Mouse (Mus musculus) c-Kit-positive CD71-positive TER-119-negative erythroid progenitor cells, embryonic 14.5 days (primary cell): ENCODE data around the gene Gm9758.
"Not testable (repeated sequence)": the region's sequence is repeated elsewhere in the genome, so short reads cannot be mapped to it uniquely, and the experiment has no call there.

Experiments used
- DNase-seq: peaks from one replicate; pipeline ENCODE4 v3.0.0-alpha.2; 2013; ENCODE audit warnings: low read depth

Gene Gm9758

DNA sequence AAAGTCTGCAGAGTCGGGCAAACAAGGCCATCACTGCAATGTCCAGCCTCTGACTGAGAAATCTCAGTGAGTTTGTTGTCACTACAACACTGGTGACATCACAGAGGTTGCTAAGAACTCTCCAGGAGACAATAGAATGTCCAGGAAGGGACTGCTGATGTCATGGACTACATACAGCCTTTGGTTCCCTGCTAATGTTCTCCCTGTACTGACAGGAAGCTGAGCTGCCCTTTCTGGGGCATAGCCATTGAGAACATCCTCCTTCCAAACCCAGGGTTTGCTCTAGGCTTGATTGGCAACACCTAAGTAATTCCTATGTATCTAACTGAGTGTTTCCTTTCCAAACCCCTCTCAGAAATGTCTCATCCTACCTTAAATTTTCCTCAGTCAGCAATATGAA is at the start of gene Gm9758:
Gene Gm9758 (minus strand): TSS at position 101 of the 400 bp plus-strand sequence.
- DNase-seq = not testable (repeated sequence)

GRCm38 (mm10) chr5:14963821-14964220 is 49.1 kb upstream of the Gm9758 start:
- DNase-seq = not testable (repeated sequence)

GRCm38 (mm10) chr5:14961502-14961901 is 46.8 kb upstream of the Gm9758 start:
- not testable (repeated sequence) for DNase-seq

DNA sequence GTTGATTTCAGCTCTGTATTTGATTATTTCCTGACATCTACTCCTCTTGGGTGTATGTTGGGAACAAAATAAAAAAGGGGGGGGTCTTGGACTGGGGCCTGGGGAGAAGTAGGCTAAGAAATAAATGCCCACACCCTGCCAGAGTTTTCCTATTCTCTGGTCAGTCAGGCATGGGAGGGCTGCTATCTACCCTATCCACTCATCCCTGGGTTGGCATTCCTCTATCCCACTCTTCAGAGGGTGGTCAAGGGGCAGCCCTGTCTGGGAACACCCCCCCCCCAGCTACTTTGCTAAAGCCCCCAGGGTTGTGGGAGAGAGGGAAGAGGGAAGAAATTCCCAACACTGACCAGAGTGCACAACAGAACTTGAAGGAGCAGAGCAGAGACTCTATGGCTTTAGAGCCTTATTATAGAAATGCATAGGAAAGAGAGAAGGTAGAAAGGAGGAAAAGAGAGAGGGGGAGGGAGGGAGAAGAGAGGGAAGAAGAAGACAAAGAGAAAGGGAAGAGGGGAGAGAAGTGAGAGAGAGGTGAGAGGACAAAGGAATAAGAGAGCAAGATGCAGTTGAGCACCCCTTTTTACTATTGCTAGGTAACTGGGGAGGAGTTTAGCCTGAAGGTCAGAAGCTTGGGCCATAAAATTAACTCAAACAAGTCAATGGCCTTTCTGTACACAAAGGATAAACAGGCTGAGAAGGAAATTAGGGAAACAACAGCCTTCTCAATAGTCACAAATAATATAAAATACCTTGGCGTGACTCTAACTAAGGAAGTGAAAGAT is 41.4 kb upstream of the Gm9758 start:
- DNase-seq = not testable (repeated sequence)

DNA sequence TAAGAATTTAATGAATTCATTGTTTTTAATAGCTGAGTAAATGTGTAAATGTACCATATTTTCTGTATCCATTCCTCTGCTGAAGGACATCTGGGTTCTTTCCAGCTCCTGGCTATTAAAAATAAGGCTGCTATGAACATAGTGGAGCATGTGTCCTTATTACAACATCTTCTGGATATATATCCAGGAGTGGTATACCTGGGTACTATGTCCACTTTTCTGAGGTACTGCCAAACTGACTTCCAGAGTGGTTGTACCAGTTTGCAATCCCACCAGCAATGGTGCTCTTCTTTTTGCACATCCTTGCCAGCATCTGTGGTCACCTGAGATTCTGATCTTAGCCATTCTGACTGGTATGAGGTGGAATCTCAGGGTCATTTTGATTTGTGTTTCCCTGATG is 38.9 kb upstream of the Gm9758 start:
- DNase-seq = not testable (repeated sequence)

DNA sequence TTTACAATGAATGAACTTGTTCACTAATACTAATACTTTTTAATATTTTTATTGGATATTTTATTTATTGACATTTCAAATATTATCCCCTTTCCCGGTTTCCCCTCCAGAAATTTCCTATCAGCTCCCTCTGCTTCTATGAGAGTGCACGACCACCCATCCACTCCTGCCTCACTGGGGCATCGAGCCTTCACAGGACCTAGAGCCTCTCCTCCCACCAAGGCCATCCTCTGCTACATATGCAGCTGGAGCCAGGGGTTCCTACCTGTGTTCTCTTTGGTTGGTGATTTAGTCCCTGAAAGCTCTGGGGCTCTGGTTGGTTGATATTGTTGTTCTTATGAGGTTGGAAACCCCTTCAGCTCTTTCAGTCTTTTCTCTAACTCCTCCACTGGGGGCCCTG is 38.0 kb upstream of the Gm9758 start:
- not testable (repeated sequence) for DNase-seq

DNA sequence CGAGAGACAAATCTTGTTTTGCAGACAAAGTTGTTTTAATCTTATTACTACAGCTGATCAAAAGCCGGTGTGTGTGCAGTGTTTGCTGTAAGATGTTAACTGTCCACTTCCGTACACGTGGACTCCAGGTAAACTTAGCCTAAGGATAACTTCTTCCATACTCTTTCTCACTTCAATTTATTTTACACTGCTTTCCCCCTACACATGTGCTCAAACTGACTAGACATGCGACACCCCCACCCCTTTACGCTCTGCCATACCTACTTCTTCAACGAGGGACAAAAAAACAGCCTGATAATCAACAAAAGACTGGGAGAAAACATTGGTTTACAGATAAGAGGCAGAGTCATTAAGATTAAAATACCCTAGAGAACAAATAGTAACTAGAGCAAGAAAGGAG is 37.1 kb upstream of the Gm9758 start:
- DNase-seq = not testable (repeated sequence)

GRCm38 (mm10) chr5:14947482-14948198 is 32.9 kb upstream of the Gm9758 start:
- DNase-seq = not testable (repeated sequence)

- not testable (repeated sequence) for DNase-seq
Measured at GRCm38 (mm10) chr5:14945524-14945923, 30.8 kb upstream of the Gm9758 start.

DNA sequence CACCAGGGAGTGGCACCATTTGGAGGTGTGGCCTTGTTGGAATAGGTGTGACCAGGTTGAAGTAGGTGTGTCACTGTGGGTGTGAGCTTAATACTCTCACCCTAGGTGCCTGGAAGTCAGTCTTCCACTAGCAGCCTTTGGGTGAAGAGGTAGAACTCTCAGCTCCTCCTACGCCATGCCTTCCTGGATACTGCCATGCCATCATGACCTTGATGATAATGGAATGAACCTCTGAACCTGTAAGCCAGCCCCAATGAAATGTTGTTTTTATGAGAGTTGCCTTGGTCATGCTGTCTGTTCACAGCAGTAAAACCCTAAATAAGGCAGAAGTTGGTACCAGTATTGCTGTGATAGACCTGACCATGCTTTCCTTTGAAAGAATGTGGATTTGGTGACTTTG is 26.3 kb upstream of the Gm9758 start:
- not testable (repeated sequence) for DNase-seq

DNA sequence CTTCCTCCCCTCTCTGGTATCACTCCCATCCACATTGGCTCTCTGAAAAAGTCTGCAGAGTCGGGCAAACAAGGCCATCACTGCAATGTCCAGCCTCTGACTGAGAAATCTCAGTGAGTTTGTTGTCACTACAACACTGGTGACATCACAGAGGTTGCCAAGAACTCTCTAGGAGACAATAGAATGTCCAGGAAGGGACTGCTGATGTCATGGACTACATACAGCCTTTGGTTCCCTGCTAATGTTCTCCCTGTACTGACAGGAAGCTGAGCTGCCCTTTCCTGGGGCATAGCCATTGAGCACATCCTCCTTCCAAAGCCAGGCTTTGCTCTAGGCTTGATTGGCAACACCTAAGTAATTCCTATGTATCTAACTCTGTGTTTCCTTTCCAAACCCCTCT is 23.6 kb upstream of the Gm9758 start, which contains the start of gene Speer4e:
Gene Speer4e (minus strand): TSS at position 101 of the 400 bp plus-strand sequence.
- DNase-seq = not testable (repeated sequence)

- DNase-seq = not testable (repeated sequence)
Measured at GRCm38 (mm10) chr5:14933721-14934120, 19.0 kb upstream of the Gm9758 start.

- DNase-seq = not testable (repeated sequence)
Measured at GRCm38 (mm10) chr5:14927047-14927446, 12.3 kb upstream of the Gm9758 start.

DNA sequence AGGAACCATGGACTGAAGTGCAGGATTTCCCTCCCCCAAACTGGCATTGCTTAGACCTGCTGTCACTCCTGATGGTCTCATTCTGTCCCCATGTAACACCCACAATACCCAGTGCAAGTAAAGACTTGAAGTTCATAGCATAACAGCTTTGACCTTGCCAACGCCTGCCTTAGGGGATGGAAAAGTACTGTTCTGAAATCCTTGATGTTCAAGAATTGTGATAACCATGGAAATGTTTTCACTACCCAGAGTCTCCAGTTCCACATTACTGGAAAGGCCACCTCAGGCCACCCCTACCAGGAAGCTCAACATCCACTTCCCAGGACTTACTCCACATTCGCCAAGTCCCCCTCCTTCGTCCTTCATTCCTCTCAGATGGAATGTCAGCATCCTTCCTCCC is 338 bp downstream of the Gm9758 start:
- DNase-seq = not testable (repeated sequence)

- DNase-seq = not testable (repeated sequence)
Measured at GRCm38 (mm10) chr5:14903539-14903938, 11.2 kb downstream of the Gm9758 start.

DNA sequence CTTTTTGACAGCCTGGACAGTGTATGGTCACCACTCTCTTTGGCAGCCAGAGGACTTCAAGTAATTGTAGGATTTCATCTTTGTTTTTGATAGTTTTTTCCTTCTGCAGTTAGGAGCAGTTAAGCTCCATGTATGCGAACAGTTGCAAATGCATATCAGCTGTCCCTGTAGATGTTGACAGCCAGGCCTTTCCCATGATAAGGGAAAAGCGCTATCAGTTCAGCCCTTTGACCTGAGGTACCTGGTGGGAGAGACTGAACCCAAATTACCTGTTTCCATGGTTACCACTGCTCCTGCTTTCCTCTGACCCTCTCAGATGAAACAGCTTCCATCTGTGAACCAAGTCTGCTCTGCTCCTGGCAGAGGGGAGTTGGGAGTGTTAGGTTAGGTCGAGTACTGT is 22.5 kb downstream of the Gm9758 start:
- DNase-seq = no peak

- DNase-seq = not testable (repeated sequence)
Measured at GRCm38 (mm10) chr5:14885291-14885690, 29.4 kb downstream of the Gm9758 start.
